Mouse (Mus musculus) kidney, embryonic 14.5 days (tissue): ENCODE data around the gene Wdr45. TPM values are rescaled to one million over a fixed set of nuclear protein-coding genes. Genes with fewer than 3 reads are reported as not detected.

Source experiments
- ATAC-seq: fragments of 200-750 bp; cut with Nextera tagmentation; 2 replicates; pipeline ENCODE4 v1.8.0; 2017; ENCODE audit warnings: moderate number of reproducible peaks, mild to moderate bottlenecking, moderate TSS enrichment, moderate library complexity; ENCODE audit not compliant: low FRiP score, low TSS enrichment
- H3K27ac ChIP-seq: fragments of 300-500 bp; sonication (generic); 2 replicates; pipeline ENCODE4 v1.5.1; 2014; ENCODE audit warnings: low read depth, mild to moderate bottlenecking, low read length, moderate library complexity, mixed read lengths
- H3K27me3 ChIP-seq: fragments of 300-500 bp; sonication (generic); 2 replicates; pipeline ENCODE4 v1.6.1; 2014; ENCODE audit warnings: mild to moderate bottlenecking, low read length; ENCODE audit not compliant: control insufficient read depth, insufficient read depth
- H3K36me3 ChIP-seq: fragments of 300-500 bp; sonication (generic); 2 replicates; pipeline ENCODE4 v1.6.1; 2014; ENCODE audit warnings: low read length, mixed read lengths; ENCODE audit not compliant: control insufficient read depth, insufficient read depth
- H3K4me1 ChIP-seq: fragments of 300-500 bp; sonication (generic); 2 replicates; pipeline ENCODE4 v1.6.1; 2014; ENCODE audit warnings: low read length, mixed read lengths; ENCODE audit not compliant: control insufficient read depth, insufficient read depth
- H3K4me2 ChIP-seq: fragments of 300-500 bp; sonication (generic); replicated peaks from 2 replicates; pipeline ENCODE4 v1.6.1; 2014; ENCODE audit warnings: low read depth, mild to moderate bottlenecking, low read length
- H3K4me3 ChIP-seq: fragments of 300-500 bp; sonication (generic); 2 replicates; pipeline ENCODE4 v1.5.1; 2014; ENCODE audit warnings: mild to moderate bottlenecking, low read length
- H3K9ac ChIP-seq: fragments of 300-500 bp; sonication (generic); 2 replicates; pipeline ENCODE4 v1.6.1; 2014; ENCODE audit warnings: low read depth, mild to moderate bottlenecking, low read length, moderate library complexity
- H3K9me3 ChIP-seq: fragments of 300-500 bp; sonication (generic); 2 replicates; pipeline ENCODE4 v1.6.1; 2016; ENCODE audit warnings: low read length; ENCODE audit not compliant: control insufficient read depth
- WGBS: fragments of 180-500 bp; shearing (Covaris S2); extraction: QIAGEN DNeasy Blood & Tissue Kit; methylation state at CpG from one replicate; pipeline ENCODE4 v1.1.7; 2014; 5-methylcytosine and 5-hydroxymethylcytosine counted together
- polyA plus RNA-seq: library from polyadenylated mRNA; unstranded; fragments of >200 nt; fragmentation: Nextera tagmentation; extraction: Ambion mirVana; gene quantifications from 2 replicates; pipeline ENCODE4 v1.2.1, GENCODE M21; 2014

The Wdr45 gene
- polyA plus RNA-seq, 1 experiment from 2014 or later: 26.0 TPM

DNA sequence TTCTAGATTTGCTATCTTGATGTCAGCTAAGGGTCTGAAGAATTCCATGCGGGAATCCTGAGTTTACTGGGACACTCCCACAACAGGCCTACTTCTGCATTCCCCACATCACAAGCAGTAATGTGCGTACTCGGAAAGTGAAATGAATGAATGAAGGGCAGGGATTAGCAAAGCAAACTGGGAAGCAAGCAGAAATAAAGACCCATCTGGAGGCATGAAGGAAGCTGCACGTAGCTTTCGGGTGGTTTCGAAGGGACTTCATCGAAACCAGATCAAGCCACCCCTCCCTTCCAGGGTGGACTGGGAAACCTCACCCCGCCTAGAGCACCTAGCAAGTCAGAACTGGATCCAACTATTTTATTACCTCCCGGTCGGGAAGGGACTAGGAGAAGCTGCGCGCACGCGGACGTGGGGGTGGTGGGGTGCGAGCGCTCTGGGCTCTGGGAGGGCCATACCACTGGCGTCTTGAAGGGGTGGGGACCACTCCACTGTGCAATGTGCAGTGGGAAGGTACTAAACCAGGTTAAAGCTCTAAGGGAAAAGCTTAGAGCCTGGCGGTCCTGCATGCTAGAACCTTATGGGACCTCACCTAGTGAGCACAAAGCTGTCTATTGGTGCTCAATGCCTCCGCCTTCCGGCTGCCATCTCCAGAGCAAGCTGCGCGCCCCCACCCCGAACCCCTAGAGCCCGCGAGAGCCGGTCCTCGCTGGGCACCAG, 39.7 kb upstream of the Wdr45 start:
- Histone ChIP-seq H3K4me3 (peak overlapping the region; percentile 24), H3K4me1 (0 out of 2 replicates have a peak, but pooled peaks cover 3% of the 10 kb centered on the region), H3K9me3 (no peaks in the 10 kb centered on the region), H3K36me3 (no peaks in the 10 kb centered on the region), H3K27ac (peak overlapping the region; percentile 74), H3K4me2 (peak overlapping the region; percentile 41), H3K27me3 (no peaks in the 10 kb centered on the region), H3K9ac (peak overlapping the region; percentile 42; the same call in 1 of the 2 replicates)
- ATAC-seq: peak; percentile 43
- WGBS: 41% methylated on average over 28 of the region's 28 CpGs

DNA sequence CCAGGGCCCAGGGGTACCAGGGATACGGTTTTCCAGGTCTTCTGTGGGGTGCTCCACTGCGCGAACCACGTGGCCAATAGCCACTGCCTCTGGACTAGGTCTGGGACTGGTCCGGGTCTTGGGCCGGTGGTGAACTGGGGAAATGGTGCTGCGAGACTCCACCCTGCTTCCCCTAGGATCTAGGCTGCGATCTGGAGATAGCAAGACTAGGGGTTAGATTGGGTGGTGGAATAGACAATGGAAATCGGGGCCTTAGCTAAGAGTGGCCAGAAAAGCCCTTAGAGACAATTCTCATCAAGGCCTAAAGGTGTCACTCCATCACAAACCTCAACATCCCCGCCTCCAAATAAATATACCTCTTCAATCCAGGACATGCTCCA, 39.1 kb upstream of the Wdr45 start:
- ATAC-seq: no peak; the same call in 1 of the 2 replicates
- peak overlapping the region; percentile 42; the same call in 1 of the 2 replicates for H3K9ac ChIP-seq
- H3K4me1 ChIP-seq: 0 out of 2 replicates have a peak, but pooled peaks cover 3% of the 10 kb centered on the region
- H3K4me2 ChIP-seq: peak overlapping the region; percentile 41
- no peaks in the 10 kb centered on the region for H3K27me3 ChIP-seq
- no peaks in the 10 kb centered on the region for H3K36me3 ChIP-seq
- H3K4me3 ChIP-seq: peak overlapping the region; percentile 24
- no peaks in the 10 kb centered on the region for H3K9me3 ChIP-seq
- WGBS: 41% methylated on average over 10 of the region's 10 CpGs
- peak overlapping the region; percentile 74; the same call in 1 of the 2 replicates for H3K27ac ChIP-seq

DNA sequence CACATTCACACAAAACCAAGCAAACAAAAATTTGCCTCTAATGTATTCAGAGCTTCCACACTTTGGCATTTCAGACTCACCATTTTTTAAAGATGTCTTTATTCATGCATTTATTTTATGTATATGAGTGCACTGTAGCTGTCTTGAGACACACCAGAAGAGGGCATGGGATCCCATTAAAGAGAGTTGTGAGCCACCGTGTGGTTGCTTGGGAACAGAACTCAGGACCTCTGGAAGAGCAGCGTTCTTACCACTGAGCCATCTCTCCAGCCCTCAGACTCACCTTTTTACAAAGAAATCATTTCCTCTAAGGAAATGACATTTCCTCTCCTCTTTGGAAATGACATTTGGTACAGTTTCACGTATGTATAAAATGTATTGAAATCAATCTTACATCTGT, 35.1 kb upstream of the Wdr45 start:
- Histone ChIP-seq H3K9ac (no peak overlapping the region), H3K9me3 (no peaks in the 10 kb centered on the region), H3K27ac (no peak overlapping the region), H3K4me3 (no peak overlapping the region), H3K36me3 (no peaks in the 10 kb centered on the region), H3K4me1 (no peaks in the 10 kb centered on the region), H3K4me2 (no peak overlapping the region), H3K27me3 (no peaks in the 10 kb centered on the region)
- ATAC-seq: no peak
- WGBS: 63% methylated on average over 3 of the region's 3 CpGs

DNA sequence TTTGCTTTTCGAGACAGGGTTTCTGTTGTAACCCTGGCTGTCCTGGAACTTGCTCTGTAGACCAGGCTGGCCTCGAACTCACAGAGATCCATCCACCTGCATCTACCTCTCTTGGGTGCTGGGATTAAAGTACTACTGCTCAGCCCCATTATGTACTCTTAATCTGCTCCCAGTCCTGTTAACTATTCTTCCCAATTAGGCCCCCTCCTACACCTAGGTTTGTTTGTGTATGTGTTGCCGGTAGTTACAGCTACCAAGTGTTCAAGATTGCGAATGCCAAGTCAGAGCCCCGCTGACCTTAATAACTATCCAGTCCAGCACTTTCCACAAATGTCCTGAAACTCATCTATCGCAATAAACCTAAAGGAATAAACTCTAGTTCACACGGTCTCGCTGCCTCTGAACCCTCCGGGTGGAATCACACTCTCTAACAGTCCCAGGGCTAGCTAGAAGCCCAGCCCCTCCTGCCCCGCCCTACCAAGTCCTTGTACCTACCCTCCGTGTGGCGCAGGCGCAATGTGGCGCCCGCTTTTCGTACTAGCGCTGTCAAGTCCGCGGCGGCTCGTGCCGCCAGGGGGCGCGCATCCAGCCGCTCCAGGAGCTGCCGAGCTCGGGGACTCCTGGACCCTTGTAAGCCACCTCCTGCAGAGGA, 34.6 kb upstream of the Wdr45 start:
- H3K4me3 ChIP-seq: peak overlapping the region; percentile 28; the same call in 1 of the 2 replicates

DNA sequence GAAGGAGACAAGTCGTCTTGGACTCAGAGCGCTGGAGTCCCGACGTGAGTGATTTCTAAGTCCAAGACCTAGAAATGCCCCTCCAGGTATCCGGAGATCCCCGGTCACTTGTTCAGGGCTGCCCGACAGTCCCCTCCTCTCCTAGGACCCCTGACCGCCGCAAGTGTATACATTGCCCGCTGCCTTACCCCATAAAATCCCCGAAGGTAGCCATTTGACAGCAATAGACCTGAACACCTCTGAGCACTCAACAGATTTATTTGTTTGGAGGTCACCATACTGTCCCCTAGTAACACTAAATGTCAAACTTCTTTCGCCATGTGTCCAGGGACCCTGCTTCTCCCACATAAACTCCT, 34.1 kb upstream of the Wdr45 start:
- Histone ChIP-seq H3K36me3 (no peaks in the 10 kb centered on the region), H3K4me3 (peak overlapping the region; percentile 28; the same call in 1 of the 2 replicates), H3K4me2 (peak overlapping the region; percentile 40), H3K9ac (no peak overlapping the region), H3K9me3 (no peaks in the 10 kb centered on the region), H3K27ac (no peak overlapping the region), H3K27me3 (no peaks in the 10 kb centered on the region), H3K4me1 (no peaks in the 10 kb centered on the region)
- peak; percentile 25; the same call in 1 of the 2 replicates for ATAC-seq
- whole genome bisulfite sequencing: 22% methylated on average over 12 of the region's 12 CpGs

More for the DNA sequence above, 34.6 kb upstream of the Wdr45 start:
- no peaks in the 10 kb centered on the region for H3K9me3 ChIP-seq
- H3K36me3 ChIP-seq: no peaks in the 10 kb centered on the region
- peak; percentile 95 for ATAC-seq
- WGBS: 21% methylated on average over 27 of the region's 27 CpGs
- H3K4me1 ChIP-seq: no peaks in the 10 kb centered on the region
- H3K4me2 ChIP-seq: peak overlapping the region; percentile 40
- H3K9ac ChIP-seq: no peak overlapping the region
- no peaks in the 10 kb centered on the region for H3K27me3 ChIP-seq
- H3K27ac ChIP-seq: no peak overlapping the region

DNA sequence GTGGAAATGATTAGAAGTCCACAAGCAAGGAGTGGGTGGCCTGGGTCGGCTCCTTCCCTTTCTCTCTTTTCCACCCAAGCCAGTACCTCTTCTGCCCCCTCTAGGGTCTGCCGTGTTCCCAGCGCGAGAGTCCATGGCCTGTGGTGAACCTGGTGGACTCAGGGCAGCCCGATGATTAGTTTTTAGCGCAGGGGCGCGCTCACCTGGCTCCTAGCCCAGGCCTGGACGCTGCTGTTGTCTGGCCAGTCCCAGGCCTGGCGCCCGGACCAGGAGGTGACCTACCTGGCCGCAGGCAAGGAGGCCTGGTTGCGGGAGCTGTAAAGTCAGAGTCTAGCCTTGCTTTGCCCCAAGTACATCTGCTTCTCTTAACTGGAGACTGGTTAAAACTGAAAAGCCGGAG, 33.3 kb upstream of the Wdr45 start, which contains the start of gene Magix:
Gene Magix, minus strand, starts transcription at position 388 of the 400 bp plus-strand sequence.
- H3K27me3 ChIP-seq: no peaks in the 10 kb centered on the region
- WGBS: 70% methylated on average over 14 of the region's 14 CpGs
- no peak within 1 kb of the TSS for H3K27ac ChIP-seq
- peak within 1 kb of the TSS; percentile 40 for H3K4me2 ChIP-seq
- no peak within 1 kb of the TSS for H3K9ac ChIP-seq
- H3K9me3 ChIP-seq: no peaks in the 10 kb centered on the region
- no peaks in the 10 kb centered on the region for H3K4me1 ChIP-seq
- peak within 1 kb of the TSS; percentile 28; the same call in 1 of the 2 replicates for H3K4me3 ChIP-seq
- no peaks in the 10 kb centered on the region for H3K36me3 ChIP-seq
- ATAC-seq: no peak

DNA sequence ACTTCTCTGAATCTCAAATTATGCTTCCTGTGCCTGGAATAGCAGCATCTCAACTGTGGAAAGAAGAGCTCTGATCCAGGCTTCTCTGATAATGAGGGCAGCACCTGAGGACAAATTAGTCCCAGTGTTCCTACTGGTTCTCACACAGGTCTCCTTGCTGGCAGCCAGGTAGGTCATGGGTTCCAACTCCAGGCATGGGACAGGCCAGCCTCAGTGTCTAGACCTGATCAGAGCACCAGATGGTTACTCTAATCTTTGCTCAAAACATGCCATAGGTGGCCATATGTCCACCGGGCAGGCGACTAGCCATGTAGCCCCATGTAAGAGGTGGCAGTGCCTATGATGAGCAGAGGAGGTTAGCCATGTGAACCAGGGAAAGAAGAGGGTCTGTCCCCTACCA, 25.8 kb upstream of the Wdr45 start:
- Histone ChIP-seq H3K4me1 (no peaks in the 10 kb centered on the region), H3K36me3 (no peaks in the 10 kb centered on the region), H3K4me2 (no peak overlapping the region), H3K27ac (no peak overlapping the region), H3K27me3 (no peaks in the 10 kb centered on the region), H3K4me3 (no peak overlapping the region), H3K9ac (no peak overlapping the region), H3K9me3 (no peaks in the 10 kb centered on the region)
- no peak for ATAC-seq
- WGBS: 95% methylated on average over 2 of the region's 2 CpGs

DNA sequence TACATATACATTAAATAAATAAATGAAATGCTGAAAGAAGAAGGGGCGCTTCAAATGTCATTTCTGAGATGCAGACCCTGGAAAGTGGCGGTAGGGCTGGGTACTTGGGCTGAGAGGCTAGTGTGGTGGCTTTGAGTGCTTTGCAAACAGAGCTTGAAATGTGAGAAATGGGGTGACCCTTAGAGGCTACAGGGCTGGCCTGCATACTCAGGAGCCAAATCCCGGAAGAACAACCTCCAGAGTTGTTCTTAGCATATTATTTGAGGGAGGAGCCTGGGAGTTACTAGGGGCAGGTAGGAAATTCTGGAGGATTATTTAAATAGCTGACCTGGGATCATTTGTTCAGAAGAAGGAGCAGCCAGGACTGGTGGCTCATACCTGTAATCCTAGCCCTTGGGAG, 23.6 kb upstream of the Wdr45 start:
- ATAC-seq: no peak
- Histone ChIP-seq H3K4me1 (no peaks in the 10 kb centered on the region), H3K27me3 (no peaks in the 10 kb centered on the region), H3K27ac (no peak overlapping the region), H3K4me3 (no peak overlapping the region), H3K4me2 (no peak overlapping the region), H3K9ac (no peak overlapping the region), H3K9me3 (no peaks in the 10 kb centered on the region), H3K36me3 (no peaks in the 10 kb centered on the region)
- WGBS: 55% methylated on average over 3 of the region's 3 CpGs

DNA sequence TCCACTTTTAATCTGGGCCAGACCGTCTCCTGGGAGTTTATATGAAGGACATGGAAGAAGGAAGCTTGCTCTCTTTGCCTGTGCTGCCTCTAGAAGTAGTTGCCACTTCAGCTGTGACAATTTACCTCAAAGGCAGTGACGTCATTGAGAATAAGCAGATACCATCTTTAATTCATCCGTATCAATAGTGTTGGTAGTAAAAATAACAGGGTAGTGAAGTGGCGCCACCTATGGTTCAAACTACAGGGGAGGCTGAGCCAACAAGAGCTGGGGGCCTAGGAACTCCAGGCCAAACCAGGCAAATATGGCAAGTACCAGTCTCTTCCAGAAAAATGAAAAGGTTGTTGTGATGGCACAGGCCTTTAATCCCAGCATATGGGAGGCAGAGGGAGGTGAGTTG, 21.3 kb upstream of the Wdr45 start:
- Histone ChIP-seq H3K4me2 (no peak overlapping the region), H3K27me3 (no peaks in the 10 kb centered on the region), H3K4me1 (no peaks in the 10 kb centered on the region), H3K36me3 (no peaks in the 10 kb centered on the region), H3K4me3 (no peak overlapping the region), H3K9me3 (no peaks in the 10 kb centered on the region), H3K27ac (no peak overlapping the region), H3K9ac (no peak overlapping the region)
- ATAC-seq: no peak
- WGBS: 43% methylated on average over 4 of the region's 4 CpGs
